Mouse (Mus musculus) testis, postnatal 14 days (tissue): Measurements from ENCODE around the gene Psg27.
"Not testable (repeated sequence)": the region's sequence is repeated elsewhere in the genome, so short reads cannot be mapped to it uniquely, and the experiment has no call there.

Experiments
- DNase-seq: peaks from one replicate; pipeline ENCODE4 v3.0.0; 2021; ENCODE audit warnings: low spot score

The Psg27 gene

GRCm38 (mm10) chr7:18567205-18567604, at the start of gene Psg27:
Gene Psg27, minus strand, starts transcription at chr7:18567305.
- no peak for DNase-seq

- DNase-seq = not testable (repeated sequence)
These were observed 49.3 kb upstream of the Psg27 start, which contains the start of gene Psg23 for GRCm38 (mm10) chr7:18616401-18616800. Gene Psg23, minus strand, starts transcription at chr7:18616501.

- DNase-seq = no peak
These were observed 7.3 kb downstream of the Psg27 start for GRCm38 (mm10) chr7:18559850-18560249.

GRCm38 (mm10) chr7:18555751-18556150, 11.4 kb downstream of the Psg27 start:
- DNase-seq = not testable (repeated sequence)

GRCm38 (mm10) chr7:18533420-18533819, 33.7 kb downstream of the Psg27 start:
- DNase-seq = no peak

GRCm38 (mm10) chr7:18532169-18532568, 34.9 kb downstream of the Psg27 start, which contains the start of gene Psg25:
Gene Psg25, minus strand, starts transcription at chr7:18532269.
- DNase-seq = no peak

- DNase-seq = no peak
These were observed 42.4 kb downstream of the Psg27 start for GRCm38 (mm10) chr7:18524668-18525067.

- DNase-seq = not testable (repeated sequence)
These were observed 54.3 kb downstream of the Psg27 start for GRCm38 (mm10) chr7:18512848-18513247.

- DNase-seq = not testable (repeated sequence)
These were observed 54.7 kb downstream of the Psg27 start for GRCm38 (mm10) chr7:18512417-18512816.

- no peak for DNase-seq
These were observed 55.6 kb downstream of the Psg27 start for GRCm38 (mm10) chr7:18511479-18511878.
